Mouse (Mus musculus) CH12.LX (cell line): ENCODE data around the gene Moap1.

Experiments used
- CHD2 ChIP-seq: IDR thresholded peaks from 2 replicates; pipeline ENCODE4 v1.6.1; 2011; ENCODE audit warnings: low read length, improper control_type of control experiment
- CTCF ChIP-seq, 2 experiments: IDR thresholded peaks in 1 of 2; conservative IDR thresholded peaks in 1 of 2; 2 replicates each; pipeline ENCODE4 v1.5.1; 2011 to 2012; ENCODE audit warnings: low read depth in 2 of 2, low read length in 2 of 2, improper control_type of control experiment in 1 of 2, inconsistent platforms in 1 of 2, mild to moderate bottlenecking in 1 of 2, moderate library complexity in 1 of 2
- RAD21 ChIP-seq: IDR thresholded peaks from 2 replicates; pipeline ENCODE4 v1.6.1; 2011; ENCODE audit warnings: low read depth, mild to moderate bottlenecking, low read length, improper control_type of control experiment, moderate library complexity
- UBTF ChIP-seq: IDR thresholded peaks from 2 replicates; pipeline ENCODE4 v1.6.1; 2012; ENCODE audit warnings: low read depth, mild to moderate bottlenecking, inconsistent platforms, low read length, improper control_type of control experiment, moderate library complexity
- ZC3H11A ChIP-seq: IDR thresholded peaks from 2 replicates; pipeline ENCODE4 v1.6.1; 2012; ENCODE audit warnings: low read depth, mild to moderate bottlenecking, inconsistent platforms, low read length, improper control_type of control experiment
- ZKSCAN1 ChIP-seq: IDR thresholded peaks from 2 replicates; pipeline ENCODE4 v1.6.1; 2012; ENCODE audit warnings: low read depth, inconsistent platforms, low read length, improper control_type of control experiment, borderline replicate concordance

GRCm38 (mm10) chr12:102697381-102697780 is 46.1 kb downstream of the Moap1 start:
- TF ChIP-seq ZC3H11A (no peak), UBTF (no peak), ZKSCAN1 (no peak), CTCF (conservative IDR thresholded peaks at IDR 0.05 in 1 of 2, IDR thresholded peaks at IDR 0.05 in 1 of 2; ENCODE audit: low read depth in 2 of 2, low read length in 2 of 2) (no peak), CHD2 (no peak), RAD21 (no peak)
